Comparison of ENCODE assay signal across 11 mouse cellular contexts in genomic region chr11:42314850-42315249, GRCm38 (mm10). TPM values are rescaled to one million over a fixed set of nuclear protein-coding genes. Genes with fewer than 3 reads are reported as not detected.
DNase-seq lines count a peak whose midpoint lies in the region; ATAC-seq and TF ChIP-seq lines count a peak whose summit lies in the region.
"Had no signal": no experiment of that assay in that cellular context is flagged by ENCODE, and none has a peak within 500 bp of the region (broad histone marks: within the 10 kb centered on the region; RNA-seq: fewer than 3 reads in every experiment).

No protein-coding gene starts in this region.

- no peak overlapping the region for H3K4me3 ChIP-seq in forebrain, postnatal 0 days (ENCODE audit: low read depth, low read length)
- H3K4me3 ChIP-seq in midbrain, embryonic 14.5 days (replicated peaks; ENCODE audit: low read depth, low read length), result no peak overlapping the region
- H3K4me3 ChIP-seq: embryonic facial prominence, embryonic 12.5 days had no signal

- TF ChIP-seq CTCF in forebrain, postnatal 0 days (IDR thresholded peaks at IDR 0.05; ENCODE audit: low read depth), result no peak

- ATAC-seq in forebrain, postnatal 0 days, result peak; percentile 58; the same call in 1 of the 2 replicates
- peak; percentile 50; the same call in 1 of the 2 replicates for ATAC-seq in midbrain, embryonic 14.5 days (ENCODE audit: low FRiP score, low TSS enrichment)
- ATAC-seq in megakaryocyte, adult 5-6 weeks (ENCODE audit: poor library complexity, severe bottlenecking), result no peak

- H3K27me3 ChIP-seq in forebrain, postnatal 0 days (ENCODE audit: insufficient read depth, low read length), result no peaks in the 10 kb centered on the region
- H3K27me3 ChIP-seq in midbrain, embryonic 14.5 days (ENCODE audit: control insufficient read depth, insufficient read depth, low read length), result no peaks in the 10 kb centered on the region
- H3K27me3 ChIP-seq: embryonic facial prominence, embryonic 12.5 days had no signal

- H3K9ac ChIP-seq in forebrain, postnatal 0 days, result no peak overlapping the region
- no peak overlapping the region for H3K9ac ChIP-seq in midbrain, embryonic 14.5 days (replicated peaks; ENCODE audit: low read length)
- H3K9ac ChIP-seq: embryonic facial prominence, embryonic 12.5 days had no signal

- 4% methylated on average over 6 of the region's 6 CpGs for WGBS in forebrain, postnatal 0 days
- 2% methylated on average over 6 of the region's 6 CpGs for WGBS in midbrain, embryonic 14.5 days

- peak; percentile 70 for DNase-seq in ZHBTc4 (ENCODE audit: low read depth, low spot score)
- peak; percentile 82 for DNase-seq in cerebellum, adult 9-10 months
- peak; percentile 16 for DNase-seq in forebrain, postnatal 0 days
- peak; percentile 66 for DNase-seq in midbrain, embryonic 14.5 days
- no peak for DNase-seq in kidney, adult 9 months
- DNase-seq in adrenal gland, adult (ENCODE audit: inconsistent age in 2 of 2, low spot score in 1 of 2), result no peak

- no peaks in the 10 kb centered on the region for H3K9me3 ChIP-seq in forebrain, postnatal 0 days (ENCODE audit: low read length)
- H3K9me3 ChIP-seq in midbrain, embryonic 14.5 days (ENCODE audit: control insufficient read depth, low read length), result no peaks in the 10 kb centered on the region
- H3K9me3 ChIP-seq: embryonic facial prominence, embryonic 12.5 days had no signal

- H3K4me1 ChIP-seq in forebrain, postnatal 0 days (ENCODE audit: insufficient read depth), result 0 out of 2 replicates have a peak, but pooled peaks cover 5% of the 10 kb centered on the region
- H3K4me1 ChIP-seq in midbrain, embryonic 14.5 days (ENCODE audit: control insufficient read depth, insufficient read depth, low read length), result 0 out of 2 replicates have a peak, but pooled peaks cover 4% of the 10 kb centered on the region
- H3K4me1 ChIP-seq: embryonic facial prominence, embryonic 12.5 days had no signal

- H3K36me3 ChIP-seq in forebrain, postnatal 0 days (ENCODE audit: insufficient read depth), result no peaks in the 10 kb centered on the region
- no peaks in the 10 kb centered on the region for H3K36me3 ChIP-seq in midbrain, embryonic 14.5 days (ENCODE audit: control insufficient read depth, insufficient read depth, low read length)
- H3K36me3 ChIP-seq: embryonic facial prominence, embryonic 12.5 days had no signal

- no peak overlapping the region for H3K27ac ChIP-seq in forebrain, postnatal 0 days (ENCODE audit: low read depth, low read length)
- H3K27ac ChIP-seq in midbrain, embryonic 14.5 days (replicated peaks; ENCODE audit: low read depth, low read length), result no peak overlapping the region
- H3K27ac ChIP-seq: embryonic facial prominence, embryonic 12.5 days; macrophage had no signal

- peak overlapping the region; percentile 24; the same call in 1 of the 2 replicates for H3K4me2 ChIP-seq in forebrain, postnatal 0 days (ENCODE audit: low read depth)
- H3K4me2 ChIP-seq in midbrain, embryonic 14.5 days (ENCODE audit: low read length), result peak overlapping the region; percentile 40
- H3K4me2 ChIP-seq: embryonic facial prominence, embryonic 12.5 days had no signal

RNA-seq across cellular contexts. Expression of gene Gabra6, which starts 6.0 kb away (rescaled TPM):
- 0.15 TPM in 1 of 2 replicates, not detected in the other for total RNA-seq in forebrain, postnatal 0 days (2014; rRNA removed)
- 0.18 TPM in 1 of 2 replicates, not detected in the other for polyA plus RNA-seq in forebrain, postnatal 0 days (2015; fragmentation: Nextera tagmentation; extraction: Ambion mirVana)
- polyA plus RNA-seq in midbrain, embryonic 14.5 days (2014; fragmentation: Nextera tagmentation; extraction: Ambion mirVana), result not detected in 2 replicates
- not detected in 2 replicates for total RNA-seq in megakaryocyte, adult 5-6 weeks (2015)
- total RNA-seq in megakaryocyte, adult 5-6 weeks (2017), result not detected in 2 replicates
- total RNA-seq: left cerebral cortex, adult 18-20 months had no signal
- polyA plus RNA-seq: embryonic facial prominence, embryonic 12.5 days; heart, embryonic 16.5 days; macrophage had no signal

Comparison
In these comparisons a context has a peak if more than half of its experiments do, and no peak if none do; other contexts are left out.
1. DNase-seq: peak in ZHBTc4 (single experiment), cerebellum, adult 9-10 months (single experiment), forebrain, postnatal 0 days (single experiment) and midbrain, embryonic 14.5 days (single experiment); none in kidney, adult 9 months (single experiment) and adrenal gland, adult (0 of 2).